Mouse (Mus musculus) intestine, embryonic 16.5 days (tissue): ENCODE measurements around the gene Gimap5. TPM values are rescaled to one million over a fixed set of nuclear protein-coding genes. Genes with fewer than 3 reads are reported as not detected.

Experiments used
- ATAC-seq: fragments of 200-750 bp; cut with Nextera tagmentation; 2 replicates; pipeline ENCODE4 v1.8.0; 2017; ENCODE audit warnings: moderate TSS enrichment, moderate library complexity
- H3K27ac ChIP-seq: fragments of 300-500 bp; sonication (generic); 2 replicates; pipeline ENCODE4 v1.5.1; 2014; ENCODE audit warnings: mild to moderate bottlenecking, low read length
- H3K27me3 ChIP-seq: fragments of 300-500 bp; sonication (generic); replicated peaks from 2 replicates; pipeline ENCODE4 v1.6.1; 2014; ENCODE audit warnings: low read length, control low read depth, mixed read lengths; ENCODE audit not compliant: control insufficient read depth, insufficient read depth
- H3K36me3 ChIP-seq: fragments of 300-500 bp; sonication (generic); 2 replicates; pipeline ENCODE4 v1.6.1; 2014; ENCODE audit warnings: low read length, control low read depth; ENCODE audit not compliant: control insufficient read depth, insufficient read depth
- H3K4me1 ChIP-seq: fragments of 300-500 bp; sonication (generic); 2 replicates; pipeline ENCODE4 v1.6.1; 2014; ENCODE audit warnings: low read length, control low read depth, mixed read lengths; ENCODE audit not compliant: control insufficient read depth, insufficient read depth
- H3K4me2 ChIP-seq: fragments of 300-500 bp; sonication (generic); 2 replicates; pipeline ENCODE4 v1.6.1; 2014; ENCODE audit warnings: low read depth, low read length, control low read depth
- H3K4me3 ChIP-seq: fragments of 300-500 bp; sonication (generic); 2 replicates; pipeline ENCODE4 v1.5.1; 2014; ENCODE audit warnings: mild to moderate bottlenecking, low read length
- H3K9ac ChIP-seq: fragments of 300-500 bp; sonication (generic); 2 replicates; pipeline ENCODE4 v1.6.1; 2014; ENCODE audit warnings: low read depth, low read length
- H3K9me3 ChIP-seq: fragments of 300-500 bp; sonication (generic); 2 replicates; pipeline ENCODE4 v1.6.1; 2016; ENCODE audit warnings: low read length, control low read depth; ENCODE audit not compliant: control insufficient read depth
- WGBS: fragments of 180-500 bp; shearing (Covaris S2); extraction: QIAGEN DNeasy Blood & Tissue Kit; methylation state at CpG from one replicate; pipeline ENCODE4 v1.1.7; 2014; 5-methylcytosine and 5-hydroxymethylcytosine counted together
- polyA plus RNA-seq: library from polyadenylated mRNA; unstranded; fragments of >200 nt; fragmentation: Nextera tagmentation; extraction: Ambion mirVana; gene quantifications from 2 replicates; pipeline ENCODE4 v1.2.1, GENCODE M21; 2015

Gene Gimap5
- polyA plus RNA-seq, 1 experiment from 2014 or later: 13.8 TPM

- Histone ChIP-seq H3K4me2 (no peak overlapping the region), H3K27me3 (no peaks in the 10 kb centered on the region), H3K36me3 (no peaks in the 10 kb centered on the region), H3K27ac (no peak overlapping the region), H3K9me3 (no peaks in the 10 kb centered on the region), H3K9ac (no peak overlapping the region), H3K4me1 (no peaks in the 10 kb centered on the region), H3K4me3 (no peak overlapping the region)
- ATAC-seq: no peak
Measured at GRCm38 (mm10) chr6:48704146-48704545, 41.9 kb upstream of the Gimap5 start.

GRCm38 (mm10) chr6:48706130-48706529 lies 39.9 kb upstream of the Gimap5 start:
- no peaks in the 10 kb centered on the region for H3K27me3 ChIP-seq
- no peaks in the 10 kb centered on the region for H3K9me3 ChIP-seq
- H3K4me1 ChIP-seq: no peaks in the 10 kb centered on the region
- 0 out of 2 replicates have a peak overlapping the region, but pooled peaks have one; percentile 8 for H3K27ac ChIP-seq
- ATAC-seq: no peak
- no peak overlapping the region for H3K9ac ChIP-seq
- WGBS: 59% methylated on average over 3 of the region's 3 CpGs
- H3K4me2 ChIP-seq: no peak overlapping the region
- no peak overlapping the region for H3K4me3 ChIP-seq
- H3K36me3 ChIP-seq: no peaks in the 10 kb centered on the region

- 53% methylated on average over 2 of the region's 2 CpGs for whole genome bisulfite sequencing
- no peaks in the 10 kb centered on the region for H3K36me3 ChIP-seq
- H3K4me1 ChIP-seq: no peaks in the 10 kb centered on the region
- ATAC-seq: no peak
- no peak within 1 kb of the TSS for H3K4me2 ChIP-seq
- H3K27ac ChIP-seq: no peak within 1 kb of the TSS
- no peaks in the 10 kb centered on the region for H3K9me3 ChIP-seq
- H3K27me3 ChIP-seq: no peaks in the 10 kb centered on the region
- no peak within 1 kb of the TSS for H3K9ac ChIP-seq
- H3K4me3 ChIP-seq: no peak within 1 kb of the TSS
Measured at GRCm38 (mm10) chr6:48718455-48718854, 27.5 kb upstream of the Gimap5 start, which contains the start of the genes Gm28053 and Gimap7. TSS of gene Gm28053 (plus strand) at chr6:48718607. TSS of gene Gimap7 (plus strand) at chr6:48718621.

GRCm38 (mm10) chr6:48720326-48720725 lies 25.7 kb upstream of the Gimap5 start:
- WGBS: 84% methylated on average over 4 of the region's 4 CpGs
- ATAC-seq: no peak
- no peaks in the 10 kb centered on the region for H3K36me3 ChIP-seq

GRCm38 (mm10) chr6:48723468-48723867 lies 22.5 kb upstream of the Gimap5 start:
- no peaks in the 10 kb centered on the region for H3K36me3 ChIP-seq
- H3K9me3 ChIP-seq: no peaks in the 10 kb centered on the region
- H3K4me2 ChIP-seq: no peak overlapping the region
- H3K4me3 ChIP-seq: no peak overlapping the region
- no peak overlapping the region for H3K9ac ChIP-seq
- ATAC-seq: no peak
- no peak overlapping the region for H3K27ac ChIP-seq
- no peaks in the 10 kb centered on the region for H3K27me3 ChIP-seq
- H3K4me1 ChIP-seq: peaks cover 8% of the 10 kb centered on the region
- WGBS: 73% methylated on average over 8 of the region's 8 CpGs

More at GRCm38 (mm10) chr6:48720326-48720725, 25.7 kb upstream of the Gimap5 start:
- Histone ChIP-seq H3K27ac (no peak overlapping the region), H3K4me1 (peaks cover 2% of the 10 kb centered on the region), H3K9me3 (no peaks in the 10 kb centered on the region), H3K27me3 (no peaks in the 10 kb centered on the region), H3K4me2 (no peak overlapping the region), H3K4me3 (no peak overlapping the region), H3K9ac (no peak overlapping the region)

GRCm38 (mm10) chr6:48725476-48725875 lies 20.5 kb upstream of the Gimap5 start:
- Histone ChIP-seq H3K27ac (no peak overlapping the region), H3K9me3 (no peaks in the 10 kb centered on the region), H3K4me2 (no peak overlapping the region), H3K27me3 (no peaks in the 10 kb centered on the region), H3K9ac (no peak overlapping the region), H3K36me3 (no peaks in the 10 kb centered on the region), H3K4me1 (peaks cover 8% of the 10 kb centered on the region), H3K4me3 (no peak overlapping the region)
- 0% methylated on average over 1 of the region's 1 CpGs for WGBS
- ATAC-seq: peak; percentile 78

- H3K36me3 ChIP-seq: no peaks in the 10 kb centered on the region
- no peaks in the 10 kb centered on the region for H3K27me3 ChIP-seq
- ATAC-seq: no peak
- no peak overlapping the region for H3K4me2 ChIP-seq
- WGBS: 91% methylated on average over 5 of the region's 5 CpGs
- H3K27ac ChIP-seq: no peak overlapping the region
- H3K4me3 ChIP-seq: no peak overlapping the region
- H3K9ac ChIP-seq: no peak overlapping the region
- H3K4me1 ChIP-seq: peaks cover 8% of the 10 kb centered on the region
- no peaks in the 10 kb centered on the region for H3K9me3 ChIP-seq
Measured at GRCm38 (mm10) chr6:48727761-48728160, 18.2 kb upstream of the Gimap5 start.

GRCm38 (mm10) chr6:48732864-48733304 lies 13.1 kb upstream of the Gimap5 start:
- H3K36me3 ChIP-seq: no peaks in the 10 kb centered on the region
- no peaks in the 10 kb centered on the region for H3K27me3 ChIP-seq
- no peak overlapping the region for H3K9ac ChIP-seq
- no peaks in the 10 kb centered on the region for H3K9me3 ChIP-seq
- ATAC-seq: no peak
- H3K4me2 ChIP-seq: no peak overlapping the region
- no peak overlapping the region for H3K27ac ChIP-seq
- WGBS: 31% methylated on average over 8 of the region's 8 CpGs
- no peak overlapping the region for H3K4me3 ChIP-seq
- no peaks in the 10 kb centered on the region for H3K4me1 ChIP-seq

GRCm38 (mm10) chr6:48733660-48734059 lies 12.3 kb upstream of the Gimap5 start:
- no peak overlapping the region for H3K9ac ChIP-seq
- no peak overlapping the region for H3K27ac ChIP-seq
- H3K4me2 ChIP-seq: no peak overlapping the region
- H3K36me3 ChIP-seq: no peaks in the 10 kb centered on the region
- H3K4me1 ChIP-seq: no peaks in the 10 kb centered on the region
- 78% methylated on average over 1 of the region's 1 CpGs for WGBS
- no peaks in the 10 kb centered on the region for H3K9me3 ChIP-seq
- ATAC-seq: no peak
- H3K27me3 ChIP-seq: no peaks in the 10 kb centered on the region
- no peak overlapping the region for H3K4me3 ChIP-seq

- peaks cover 2% of the 10 kb centered on the region for H3K4me1 ChIP-seq
- no peak overlapping the region for H3K27ac ChIP-seq
- H3K9me3 ChIP-seq: no peaks in the 10 kb centered on the region
- H3K27me3 ChIP-seq: no peaks in the 10 kb centered on the region
- ATAC-seq: no peak
- no peak overlapping the region for H3K4me3 ChIP-seq
- no peaks in the 10 kb centered on the region for H3K36me3 ChIP-seq
- H3K9ac ChIP-seq: no peak overlapping the region
- H3K4me2 ChIP-seq: no peak overlapping the region
- WGBS: 76% methylated on average over 2 of the region's 2 CpGs
Measured at GRCm38 (mm10) chr6:48737053-48737452, 8.9 kb upstream of the Gimap5 start.
